Mouse (Mus musculus) embryonic facial prominence, embryonic 13.5 days (tissue): ENCODE measurements at regions not wholly inside any gene's neighbourhood (a gene's known extent, or its start where the extent isn't known, plus 50 kb on each side); places are given as distances from the start of the nearest gene placed in this dataset.

Experiments
- ATAC-seq: fragments of 200-750 bp; cut with Nextera tagmentation; 2 replicates; pipeline ENCODE4 v1.8.0; 2017; ENCODE audit warnings: low read depth; ENCODE audit not compliant: insufficient number of reproducible peaks, insufficient read depth, low FRiP score, low TSS enrichment
- H3K27ac ChIP-seq: fragments of 300-500 bp; sonication (generic); 2 replicates; pipeline ENCODE4 v1.5.1; 2015; ENCODE audit warnings: moderate library complexity, mild to moderate bottlenecking, inconsistent platforms
- H3K27me3 ChIP-seq: fragments of 300-500 bp; sonication (generic); 2 replicates; pipeline ENCODE4 v1.6.1; 2015; ENCODE audit warnings: mild to moderate bottlenecking, inconsistent platforms
- H3K36me3 ChIP-seq: fragments of 300-500 bp; sonication (generic); 2 replicates; pipeline ENCODE4 v1.6.1; 2015; ENCODE audit warnings: mild to moderate bottlenecking, inconsistent platforms
- H3K4me1 ChIP-seq: fragments of 300-500 bp; sonication (generic); 2 replicates; pipeline ENCODE4 v1.6.1; 2015; ENCODE audit warnings: inconsistent platforms
- H3K4me2 ChIP-seq: fragments of 300-500 bp; sonication (generic); 2 replicates; pipeline ENCODE4 v1.6.1; 2015; ENCODE audit warnings: moderate library complexity, mild to moderate bottlenecking, inconsistent platforms
- H3K4me3 ChIP-seq: fragments of 300-500 bp; sonication (generic); 2 replicates; pipeline ENCODE4 v1.5.1; 2015; ENCODE audit warnings: mild to moderate bottlenecking, inconsistent platforms
- H3K9ac ChIP-seq: fragments of 300-500 bp; sonication (generic); 2 replicates; pipeline ENCODE4 v1.6.1; 2015; ENCODE audit warnings: mild to moderate bottlenecking, inconsistent platforms
- H3K9me3 ChIP-seq: fragments of 300-500 bp; sonication (generic); 2 replicates; pipeline ENCODE4 v1.6.1; 2016; ENCODE audit warnings: inconsistent platforms
- whole genome bisulfite sequencing: fragments of 180-500 bp; shearing (Covaris S2); methylation state at CpG from one replicate; pipeline ENCODE4 v1.1.7; 2015; ENCODE audit warnings: mixed read lengths; 5-methylcytosine and 5-hydroxymethylcytosine counted together

DNA sequence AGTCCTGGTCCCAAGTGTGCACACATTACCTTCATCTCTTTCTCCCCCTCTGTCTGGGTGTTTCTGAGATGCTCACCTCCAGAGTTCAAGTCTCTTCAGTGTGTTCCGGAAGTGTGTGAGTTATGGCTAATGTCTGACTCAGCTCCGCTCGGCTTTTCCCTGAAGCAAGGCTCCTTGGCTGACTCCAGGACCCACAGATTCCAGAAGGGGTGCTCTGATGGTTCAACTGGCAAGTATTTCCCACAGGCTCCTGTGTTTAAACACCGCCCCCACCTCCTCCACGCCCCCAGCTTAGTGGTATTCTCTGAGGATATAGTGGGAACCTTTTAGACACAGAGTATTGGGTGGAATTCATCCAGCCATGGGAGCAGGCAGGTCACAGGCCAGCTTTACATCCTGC, 441.8 kb upstream of the Tbx3 start:
- Histone ChIP-seq H3K4me2 (no peak overlapping the region), H3K9me3 (no peaks in the 10 kb centered on the region), H3K27ac (no peak overlapping the region), H3K27me3 (no peaks in the 10 kb centered on the region), H3K9ac (no peak overlapping the region), H3K36me3 (no peaks in the 10 kb centered on the region), H3K4me1 (no peaks in the 10 kb centered on the region), H3K4me3 (no peak overlapping the region)
- no peak for ATAC-seq
- 91% methylated on average over 5 of the region's 5 CpGs for WGBS

DNA sequence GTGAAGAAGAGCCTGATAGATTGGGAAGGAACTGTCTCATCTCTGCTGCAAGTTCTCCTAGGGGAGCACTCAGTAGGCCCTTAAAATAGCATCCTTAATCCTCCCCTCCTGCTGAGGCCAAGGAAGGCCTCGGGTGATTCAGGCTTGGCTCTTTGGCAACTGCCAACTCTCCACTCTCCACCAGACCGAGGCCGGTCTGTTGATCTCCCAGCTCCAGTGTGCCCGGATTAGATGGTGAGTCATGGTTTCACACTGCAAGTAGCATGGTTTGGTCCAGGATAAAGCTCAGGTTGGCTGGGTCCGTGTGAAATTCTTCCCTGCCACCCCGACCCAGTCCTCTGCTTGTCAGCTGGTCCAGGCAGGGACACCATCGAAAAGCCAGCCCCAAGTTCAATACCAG, 437.5 kb upstream of the Tbx3 start:
- no peak for ATAC-seq
- no peaks in the 10 kb centered on the region for H3K36me3 ChIP-seq
- H3K9ac ChIP-seq: no peak overlapping the region
- 84% methylated on average over 7 of the region's 7 CpGs for WGBS
- H3K4me3 ChIP-seq: no peak overlapping the region
- no peak overlapping the region for H3K27ac ChIP-seq
- H3K4me2 ChIP-seq: no peak overlapping the region
- no peaks in the 10 kb centered on the region for H3K9me3 ChIP-seq
- H3K4me1 ChIP-seq: no peaks in the 10 kb centered on the region
- no peaks in the 10 kb centered on the region for H3K27me3 ChIP-seq

GRCm38 (mm10) chr5:119235884-119236283, 434.6 kb upstream of the Tbx3 start:
- Histone ChIP-seq H3K36me3 (no peaks in the 10 kb centered on the region), H3K9ac (no peak overlapping the region), H3K27ac (no peak overlapping the region), H3K4me2 (no peak overlapping the region), H3K4me3 (no peak overlapping the region), H3K9me3 (no peaks in the 10 kb centered on the region), H3K4me1 (no peaks in the 10 kb centered on the region), H3K27me3 (no peaks in the 10 kb centered on the region)
- 68% methylated on average over 10 of the region's 10 CpGs for WGBS
- 0 out of 2 replicates have a peak, but pooled peaks have one; percentile 15 for ATAC-seq

GRCm38 (mm10) chr5:119246824-119247223, 423.6 kb upstream of the Tbx3 start:
- Histone ChIP-seq H3K4me2 (peak overlapping the region; percentile 15; the same call in 1 of the 2 replicates), H3K4me1 (peaks cover 14% of the 10 kb centered on the region), H3K9ac (0 out of 2 replicates have a peak overlapping the region, but pooled peaks have one; percentile 12), H3K27ac (no peak overlapping the region), H3K36me3 (no peaks in the 10 kb centered on the region), H3K27me3 (no peaks in the 10 kb centered on the region), H3K4me3 (no peak overlapping the region), H3K9me3 (no peaks in the 10 kb centered on the region)
- no peak for ATAC-seq
- WGBS: 37% methylated on average over 10 of the region's 10 CpGs

DNA sequence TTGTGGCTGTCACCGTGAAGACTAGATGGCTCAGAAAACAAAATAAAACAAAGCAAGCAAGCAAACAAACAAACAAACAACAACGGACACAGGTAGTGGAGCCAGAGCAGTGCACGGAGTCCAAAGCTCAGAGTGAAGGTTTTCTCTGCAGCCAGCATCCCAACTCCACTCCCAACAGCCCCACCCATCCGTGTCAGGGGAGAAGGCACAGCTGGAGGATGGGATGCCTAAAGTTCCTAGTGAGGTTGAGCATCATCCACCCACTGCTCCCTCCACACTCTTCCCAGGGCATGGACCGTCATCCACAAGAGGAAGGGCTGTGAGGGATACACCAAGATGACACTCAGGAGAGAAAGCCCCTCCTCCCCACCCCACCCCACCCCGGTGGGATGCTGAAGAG, 421.8 kb upstream of the Tbx3 start:
- no peak overlapping the region for H3K4me3 ChIP-seq
- H3K4me2 ChIP-seq: no peak overlapping the region
- H3K27me3 ChIP-seq: no peaks in the 10 kb centered on the region
- H3K9ac ChIP-seq: no peak overlapping the region
- H3K27ac ChIP-seq: no peak overlapping the region
- ATAC-seq: no peak
- H3K4me1 ChIP-seq: peaks cover 14% of the 10 kb centered on the region
- no peaks in the 10 kb centered on the region for H3K36me3 ChIP-seq
- 79% methylated on average over 6 of the region's 6 CpGs for whole genome bisulfite sequencing
- no peaks in the 10 kb centered on the region for H3K9me3 ChIP-seq

DNA sequence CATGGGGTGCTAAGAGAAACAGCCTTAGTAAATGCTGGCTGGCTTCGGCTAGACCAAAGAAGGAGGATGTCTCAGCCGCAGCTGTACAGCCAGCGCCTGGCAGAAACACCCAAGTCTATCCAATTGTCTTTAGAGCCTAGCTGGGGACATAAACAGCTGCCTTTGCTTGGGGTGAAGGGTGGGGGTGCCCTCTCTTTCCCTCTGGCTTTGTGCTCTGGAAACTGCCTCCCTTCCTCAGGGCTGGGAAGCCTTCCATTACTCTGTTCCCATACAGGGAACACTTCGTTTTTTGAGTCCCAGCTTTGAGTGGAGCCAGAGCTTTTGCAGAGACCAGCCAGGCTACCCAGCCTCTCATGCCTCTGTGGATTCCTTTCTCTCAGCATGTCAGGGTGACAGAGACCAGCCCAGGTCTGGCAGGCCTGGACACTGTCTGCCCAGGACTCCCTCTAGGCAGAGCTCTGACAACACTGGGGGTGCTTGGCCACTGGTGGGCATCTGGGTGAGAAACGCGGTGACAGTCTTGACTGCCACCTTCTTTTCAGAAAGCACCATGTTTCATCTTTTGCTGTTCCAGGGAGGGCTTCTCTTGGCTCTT, 421.2 kb upstream of the Tbx3 start:
- no peak overlapping the region for H3K4me2 ChIP-seq
- H3K9ac ChIP-seq: no peak overlapping the region
- H3K9me3 ChIP-seq: no peaks in the 10 kb centered on the region
- 86% methylated on average over 6 of the region's 6 CpGs for WGBS
- no peak overlapping the region for H3K4me3 ChIP-seq
- peaks cover 14% of the 10 kb centered on the region for H3K4me1 ChIP-seq
- no peak overlapping the region for H3K27ac ChIP-seq
- H3K36me3 ChIP-seq: no peaks in the 10 kb centered on the region
- no peak for ATAC-seq
- no peaks in the 10 kb centered on the region for H3K27me3 ChIP-seq

DNA sequence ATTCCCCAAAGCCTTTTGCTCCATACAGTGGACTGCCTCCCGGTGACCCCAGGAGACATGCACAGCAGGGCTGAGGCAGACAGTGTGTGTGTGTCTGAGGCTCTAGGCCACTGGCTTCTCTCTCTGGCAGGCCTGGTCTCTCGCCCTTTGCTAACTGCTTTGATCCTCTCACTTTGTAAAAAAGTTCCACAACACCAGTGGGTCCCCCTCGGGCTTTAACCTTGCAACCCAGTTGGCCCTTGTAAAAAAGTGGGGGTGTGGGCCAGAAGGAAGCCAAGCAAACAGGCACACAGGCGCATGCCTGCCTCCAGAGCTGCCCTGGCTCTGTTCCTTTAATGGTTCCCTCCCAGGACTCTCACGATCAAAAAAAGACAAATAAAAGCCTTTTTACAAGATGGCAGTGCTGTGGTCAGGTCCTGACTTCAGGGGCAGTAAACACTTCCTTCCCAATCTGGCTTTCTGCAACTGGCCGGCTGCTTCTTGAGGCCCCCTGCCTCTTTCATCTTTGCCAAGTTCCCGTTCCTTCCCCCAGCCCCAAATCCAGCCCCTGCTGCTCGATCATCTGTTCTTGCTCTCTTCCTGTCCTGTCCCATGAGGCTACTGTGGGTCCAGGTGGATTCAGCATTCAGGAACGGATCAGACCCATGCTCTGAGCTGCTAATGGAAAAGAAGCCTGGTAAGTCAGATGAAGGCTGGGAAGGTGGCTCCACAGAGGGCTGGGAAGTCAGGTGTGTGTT, 419.0 kb upstream of the Tbx3 start:
- ATAC-seq: no peak
- Histone ChIP-seq H3K27ac (no peak overlapping the region), H3K4me3 (no peak overlapping the region), H3K4me1 (peaks cover 14% of the 10 kb centered on the region), H3K9ac (no peak overlapping the region), H3K4me2 (no peak overlapping the region), H3K27me3 (no peaks in the 10 kb centered on the region), H3K36me3 (no peaks in the 10 kb centered on the region), H3K9me3 (no peaks in the 10 kb centered on the region)
- WGBS: 29% methylated on average over 9 of the region's 9 CpGs

DNA sequence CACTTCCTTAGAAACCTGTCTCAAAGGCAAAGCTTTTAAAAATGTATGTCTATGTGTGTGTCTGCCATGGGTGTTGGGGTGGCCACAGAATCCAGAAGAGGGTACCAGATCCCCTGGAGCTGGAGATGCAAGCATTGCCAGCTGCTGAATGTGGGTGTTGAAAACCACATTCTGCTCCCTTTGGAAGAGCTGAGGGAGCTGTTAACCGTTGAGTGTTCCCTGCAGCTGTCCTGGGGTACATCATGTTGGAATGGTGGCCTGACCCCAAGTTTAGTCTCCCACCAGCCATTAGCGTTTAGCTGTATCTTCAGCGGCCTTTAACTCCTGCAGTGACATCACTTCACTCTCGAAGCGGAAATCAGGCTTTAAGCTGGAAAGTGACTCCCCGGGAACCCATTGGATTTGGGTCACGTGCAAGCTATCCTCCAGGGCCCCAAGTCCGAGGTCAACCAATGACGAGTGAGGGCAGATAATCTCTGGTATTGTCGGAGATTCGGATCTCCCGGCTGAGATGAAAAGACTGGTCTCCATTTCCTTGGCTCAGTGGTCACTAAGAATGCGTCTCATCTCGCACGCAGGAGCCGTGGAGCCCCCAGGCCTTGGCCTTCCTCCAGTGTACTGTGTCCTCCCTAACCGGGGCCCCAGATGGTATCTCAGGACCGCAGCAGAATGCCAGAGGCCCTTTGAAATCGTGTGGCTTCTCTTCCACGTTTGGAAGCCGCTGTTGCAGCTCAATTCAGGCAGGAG, 412.9 kb upstream of the Tbx3 start:
- no peak overlapping the region for H3K4me3 ChIP-seq
- no peak for ATAC-seq
- peaks cover 13% of the 10 kb centered on the region for H3K4me1 ChIP-seq
- H3K4me2 ChIP-seq: no peak overlapping the region
- H3K27ac ChIP-seq: peak overlapping the region; percentile 52
- no peaks in the 10 kb centered on the region for H3K27me3 ChIP-seq
- H3K9me3 ChIP-seq: no peaks in the 10 kb centered on the region
- H3K36me3 ChIP-seq: no peaks in the 10 kb centered on the region
- WGBS: 38% methylated on average over 21 of the region's 21 CpGs
- peak overlapping the region; percentile 12; the same call in 1 of the 2 replicates for H3K9ac ChIP-seq

DNA sequence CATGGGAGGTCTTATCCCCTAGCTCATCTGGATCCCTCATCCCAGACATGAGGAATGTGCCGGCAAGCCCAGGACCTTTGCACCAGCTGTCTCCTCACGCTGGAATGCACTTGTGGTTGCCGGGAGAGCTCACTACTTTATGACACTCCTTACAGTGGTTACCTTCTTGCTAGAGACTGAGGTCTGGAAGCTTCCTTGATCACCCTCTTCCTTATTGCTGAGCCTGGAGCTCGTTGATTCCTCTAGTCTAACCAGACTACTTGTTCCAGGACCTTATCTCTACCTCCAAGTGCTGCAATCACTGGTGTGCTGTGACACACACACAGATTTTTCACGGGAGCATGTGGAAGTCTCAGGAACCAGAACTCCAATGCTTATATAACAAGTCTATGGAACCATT, 411.6 kb upstream of the Tbx3 start:
- no peaks in the 10 kb centered on the region for H3K27me3 ChIP-seq
- H3K4me1 ChIP-seq: peaks cover 13% of the 10 kb centered on the region
- WGBS: 83% methylated on average over 5 of the region's 5 CpGs
- no peaks in the 10 kb centered on the region for H3K9me3 ChIP-seq
- no peak for ATAC-seq
- H3K4me3 ChIP-seq: no peak overlapping the region
- no peaks in the 10 kb centered on the region for H3K36me3 ChIP-seq
- no peak overlapping the region for H3K9ac ChIP-seq
- H3K27ac ChIP-seq: no peak overlapping the region
- H3K4me2 ChIP-seq: no peak overlapping the region

DNA sequence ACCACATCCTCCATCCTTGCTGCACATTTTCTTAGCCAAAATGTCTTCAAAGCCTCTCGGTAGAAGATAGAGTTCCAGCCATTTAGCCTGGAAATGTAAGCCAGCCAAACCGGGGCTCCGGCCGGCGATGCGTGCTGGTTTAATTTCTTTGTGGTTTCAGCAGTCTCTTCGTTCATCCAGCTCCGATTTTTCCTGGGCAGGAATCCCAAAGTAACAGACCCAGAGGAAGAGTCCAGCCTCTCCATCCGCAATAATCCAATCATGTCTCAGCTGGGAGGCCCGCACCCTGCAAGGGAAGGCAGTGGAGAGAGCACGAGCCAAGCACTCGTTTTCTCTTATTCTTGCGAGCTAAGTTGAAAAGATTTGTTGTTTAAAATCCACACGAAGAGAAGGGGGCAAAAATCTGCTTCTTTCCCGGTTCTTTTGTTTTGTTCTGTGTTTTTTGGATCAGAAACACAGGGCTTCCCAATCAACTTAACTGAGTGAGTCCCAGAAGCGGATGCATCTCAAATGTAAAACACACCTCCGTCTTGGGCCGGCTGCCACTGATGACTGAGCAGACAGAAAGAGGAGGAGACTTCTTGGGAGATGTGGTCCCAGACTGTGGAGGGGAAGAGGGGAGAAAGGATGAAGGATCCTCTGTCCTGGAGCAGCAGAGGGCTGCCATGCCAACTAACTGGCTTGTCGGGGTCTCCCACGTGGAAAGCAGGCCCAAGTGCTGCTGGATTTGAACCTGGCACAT, 405.1 kb upstream of the Tbx3 start:
- peaks cover 11% of the 10 kb centered on the region; the same call in 1 of the 2 replicates for H3K4me1 ChIP-seq
- H3K9ac ChIP-seq: no peak overlapping the region
- H3K4me2 ChIP-seq: peak overlapping the region; percentile 28
- no peaks in the 10 kb centered on the region for H3K36me3 ChIP-seq
- WGBS: 19% methylated on average over 20 of the region's 20 CpGs
- H3K27me3 ChIP-seq: no peaks in the 10 kb centered on the region
- H3K9me3 ChIP-seq: no peaks in the 10 kb centered on the region
- ATAC-seq: peak; percentile 73
- H3K27ac ChIP-seq: peak overlapping the region; percentile 91
- no peak overlapping the region for H3K4me3 ChIP-seq

DNA sequence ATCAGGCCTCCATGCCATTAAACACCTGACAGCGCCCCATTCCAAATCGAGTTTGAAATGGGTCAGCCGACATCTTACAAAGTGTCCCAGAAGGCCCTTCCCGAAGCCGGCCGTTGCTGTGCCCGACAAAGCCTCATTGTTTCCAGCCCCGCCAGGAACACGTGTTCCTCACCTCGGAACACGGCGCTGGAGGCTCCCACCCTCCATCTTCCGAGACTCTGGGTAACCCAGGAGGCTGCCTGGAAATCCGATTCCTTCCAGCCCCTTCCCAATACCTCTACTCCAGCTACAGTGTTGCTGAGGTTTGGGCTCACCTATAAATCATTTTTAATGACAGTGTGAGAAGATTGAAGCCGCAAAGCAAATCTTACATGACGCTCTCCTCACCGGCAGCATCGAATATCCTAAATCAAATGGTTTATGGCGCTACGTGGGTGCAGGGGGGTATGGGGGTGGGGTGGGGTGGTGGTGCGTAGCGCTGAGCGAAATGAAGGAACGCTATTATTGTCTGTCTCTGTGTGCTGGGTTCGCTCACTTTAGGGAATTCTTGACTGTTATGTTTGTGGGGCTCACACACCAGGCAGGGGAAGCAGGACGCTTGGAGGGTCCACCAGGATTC, 399.1 kb upstream of the Tbx3 start:
- H3K4me1 ChIP-seq: peaks cover 17% of the 10 kb centered on the region
- no peak overlapping the region for H3K9ac ChIP-seq
- ATAC-seq: no peak
- no peaks in the 10 kb centered on the region for H3K27me3 ChIP-seq
- H3K4me3 ChIP-seq: no peak overlapping the region
- no peaks in the 10 kb centered on the region for H3K36me3 ChIP-seq
- peak overlapping the region; percentile 22; the same call in 1 of the 2 replicates for H3K27ac ChIP-seq
- no peaks in the 10 kb centered on the region for H3K9me3 ChIP-seq
- peak overlapping the region; percentile 30; the same call in 1 of the 2 replicates for H3K4me2 ChIP-seq
- WGBS: 56% methylated on average over 26 of the region's 26 CpGs
